Mouse (Mus musculus): ENCODE measurements around the gene Gm10272. TPM values are rescaled to one million over a fixed set of nuclear protein-coding genes. Genes with fewer than 3 reads are reported as not detected.
"Not testable (repeated sequence)": the region's sequence is repeated elsewhere in the genome, so short reads cannot be mapped to it uniquely, and the experiment has no call there.

The Gm10272 gene
- total and polyA plus RNA-seq, 3 experiments = not detected

GRCm38 (mm10) chr10:77687021-77687420 is 19.4 kb upstream of the Gm10272 start:
- Histone ChIP-seq H3K36me3 (ENCODE audit: control insufficient read depth, insufficient read depth, low read length) (no peaks in the 10 kb centered on the region), H3K79me2 (replicated peaks; ENCODE audit: control insufficient read depth, insufficient read depth, low read length) (no peaks in the 10 kb centered on the region), H3K27me3 (ENCODE audit: control insufficient read depth, insufficient read depth, low read length) (no peaks in the 10 kb centered on the region; the same call in none of the 2 replicates), H3K4me3 (no peak overlapping the region), H3K4me1 (ENCODE audit: control insufficient read depth, insufficient read depth, low read length) (no peaks in the 10 kb centered on the region), H3K9ac (ENCODE audit: low read depth, low read length) (no peak overlapping the region), H3K27ac (no peak overlapping the region)
- DNase-seq = no peak
- intact Hi-C loops (cut with DNase I) = no loop called here
- TF ChIP-seq POLR2A (IDR thresholded peaks at IDR 0.05; ENCODE audit: insufficient read depth, low read depth, low read length) (no peak), CTCF (IDR thresholded peaks at IDR 0.05) (no peak), EP300 (IDR thresholded peaks at IDR 0.05; ENCODE audit: insufficient read depth, low read depth, low read length) (no peak)
- 35% methylated on average over 10 of the region's 10 CpGs for WGBS

- intact Hi-C loops (cut with DNase I); H3K27me3 ChIP-seq (ENCODE audit: control insufficient read depth, insufficient read depth, low read length); H3K4me1 ChIP-seq (ENCODE audit: control insufficient read depth, insufficient read depth, low read length); DNase-seq; H3K27ac ChIP-seq; H3K9ac ChIP-seq (ENCODE audit: low read depth, low read length); H3K36me3 ChIP-seq (ENCODE audit: control insufficient read depth, insufficient read depth, low read length); H3K79me2 ChIP-seq (replicated peaks; ENCODE audit: control insufficient read depth, insufficient read depth, low read length); H3K4me3 ChIP-seq: not testable (repeated sequence)
- 70% methylated on average over 3 of the region's 3 CpGs for WGBS
Observed at GRCm38 (mm10) chr10:77690356-77690807, 16.0 kb upstream of the Gm10272 start, which contains the start of gene Gm19402. Gene Gm19402 (minus strand): TSS chr10:77690757.

GRCm38 (mm10) chr10:77697133-77697532 is 9.3 kb upstream of the Gm10272 start, which contains the start of gene Gm9508:
Gene Gm9508 (minus strand): TSS chr10:77697233.
- no peak for TF ChIP-seq CTCF (IDR thresholded peaks at IDR 0.05)
- no peak for TF ChIP-seq POLR2A (IDR thresholded peaks at IDR 0.05; ENCODE audit: insufficient read depth, low read depth, low read length)
- no peak for TF ChIP-seq EP300 (IDR thresholded peaks at IDR 0.05; ENCODE audit: insufficient read depth, low read depth, low read length)
- Histone ChIP-seq H3K9ac (ENCODE audit: low read depth, low read length) (no peak within 1 kb of the TSS), H3K36me3 (ENCODE audit: control insufficient read depth, insufficient read depth, low read length) (no peaks in the 10 kb centered on the region), H3K27me3 (ENCODE audit: control insufficient read depth, insufficient read depth, low read length) (no peaks in the 10 kb centered on the region), H3K4me1 (ENCODE audit: control insufficient read depth, insufficient read depth, low read length) (no peaks in the 10 kb centered on the region), H3K79me2 (replicated peaks; ENCODE audit: control insufficient read depth, insufficient read depth, low read length) (no peaks in the 10 kb centered on the region), H3K4me3 (no peak within 1 kb of the TSS), H3K27ac (no peak within 1 kb of the TSS)
- 26% methylated on average over 4 of the region's 4 CpGs for WGBS
- intact Hi-C loops (cut with DNase I) = no loop called here
- no peak for DNase-seq

- Histone ChIP-seq H3K79me2 (replicated peaks; ENCODE audit: control insufficient read depth, insufficient read depth, low read length) (no peaks in the 10 kb centered on the region), H3K4me1 (ENCODE audit: control insufficient read depth, insufficient read depth, low read length) (no peaks in the 10 kb centered on the region), H3K27ac (no peak overlapping the region), H3K27me3 (ENCODE audit: control insufficient read depth, insufficient read depth, low read length) (no peaks in the 10 kb centered on the region), H3K9ac (ENCODE audit: low read depth, low read length) (no peak overlapping the region), H3K4me3 (no peak overlapping the region), H3K36me3 (ENCODE audit: control insufficient read depth, insufficient read depth, low read length) (no peaks in the 10 kb centered on the region)
- 74% methylated on average over 3 of the region's 3 CpGs for WGBS
- intact Hi-C loops (cut with DNase I) = no loop called here
- TF ChIP-seq EP300 (IDR thresholded peaks at IDR 0.05; ENCODE audit: insufficient read depth, low read depth, low read length) (no peak), CTCF (IDR thresholded peaks at IDR 0.05) (peak; percentile 32)
- DNase-seq = no peak
Observed at GRCm38 (mm10) chr10:77709831-77710230, 3.4 kb downstream of the Gm10272 start.

GRCm38 (mm10) chr10:77711157-77711556 is 4.7 kb downstream of the Gm10272 start, which contains the start of gene Gm10024:
Gene Gm10024 (plus strand): TSS chr10:77711457.
- H3K9ac ChIP-seq (ENCODE audit: low read depth, low read length); H3K4me1 ChIP-seq (ENCODE audit: control insufficient read depth, insufficient read depth, low read length); H3K79me2 ChIP-seq (replicated peaks; ENCODE audit: control insufficient read depth, insufficient read depth, low read length); H3K27me3 ChIP-seq (ENCODE audit: control insufficient read depth, insufficient read depth, low read length); H3K36me3 ChIP-seq (ENCODE audit: control insufficient read depth, insufficient read depth, low read length); H3K4me3 ChIP-seq; DNase-seq; H3K27ac ChIP-seq; intact Hi-C loops (cut with DNase I): not testable (repeated sequence)

- intact Hi-C loops (cut with DNase I) = no loop called here
Observed at GRCm38 (mm10) chr10:77713734-77714133, 7.3 kb downstream of the Gm10272 start.

More at GRCm38 (mm10) chr10:77713734-77714133, 7.3 kb downstream of the Gm10272 start:
- Histone ChIP-seq H3K4me3 (no peak overlapping the region), H3K79me2 (replicated peaks; ENCODE audit: control insufficient read depth, insufficient read depth, low read length) (no peaks in the 10 kb centered on the region), H3K27ac (no peak overlapping the region), H3K4me1 (ENCODE audit: control insufficient read depth, insufficient read depth, low read length) (no peaks in the 10 kb centered on the region), H3K27me3 (ENCODE audit: control insufficient read depth, insufficient read depth, low read length) (no peaks in the 10 kb centered on the region), H3K9ac (ENCODE audit: low read depth, low read length) (no peak overlapping the region), H3K36me3 (ENCODE audit: control insufficient read depth, insufficient read depth, low read length) (no peaks in the 10 kb centered on the region)
- 35% methylated on average over 4 of the region's 4 CpGs for WGBS
- no peak for DNase-seq
- TF ChIP-seq POLR2A (IDR thresholded peaks at IDR 0.05; ENCODE audit: insufficient read depth, low read depth, low read length) (no peak), CTCF (IDR thresholded peaks at IDR 0.05) (no peak), EP300 (IDR thresholded peaks at IDR 0.05; ENCODE audit: insufficient read depth, low read depth, low read length) (no peak)
